Mouse (Mus musculus): ENCODE results near the gene Pkig. TPM values are rescaled to one million over a fixed set of nuclear protein-coding genes. Genes with fewer than 3 reads are reported as not detected.

Gene Pkig
- total RNA-seq, 2 experiments from 2014 or later, result 93.7 to 93.9 TPM

DNA sequence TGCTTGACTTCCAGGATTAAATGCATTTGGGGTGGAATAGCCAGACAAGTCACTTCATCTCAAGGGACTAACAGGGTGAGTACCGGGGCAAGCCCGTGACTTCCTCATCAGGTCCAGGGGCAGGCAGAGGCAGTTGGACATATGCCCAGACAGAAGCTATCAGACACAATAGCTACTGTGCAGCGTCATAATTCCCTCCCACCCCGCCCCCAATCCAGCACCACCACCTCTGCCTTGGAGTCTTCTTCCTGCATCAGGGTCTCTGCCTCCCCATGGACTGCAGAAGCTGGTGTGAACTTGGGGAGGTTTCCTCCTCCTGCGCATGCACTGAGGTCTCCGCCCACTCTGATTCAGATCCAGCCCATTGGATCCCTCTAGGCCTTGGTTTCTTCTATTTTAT lies 77.8 kb downstream of the Pkig start:
- no peak for TF ChIP-seq CTCF (conservative IDR thresholded peaks at IDR 0.05)
- Histone ChIP-seq H3K27ac (no peak overlapping the region), H3K4me3 (no peak overlapping the region)
- DNase-seq (ENCODE audit: low spot score in 2 of 2), result no peak

DNA sequence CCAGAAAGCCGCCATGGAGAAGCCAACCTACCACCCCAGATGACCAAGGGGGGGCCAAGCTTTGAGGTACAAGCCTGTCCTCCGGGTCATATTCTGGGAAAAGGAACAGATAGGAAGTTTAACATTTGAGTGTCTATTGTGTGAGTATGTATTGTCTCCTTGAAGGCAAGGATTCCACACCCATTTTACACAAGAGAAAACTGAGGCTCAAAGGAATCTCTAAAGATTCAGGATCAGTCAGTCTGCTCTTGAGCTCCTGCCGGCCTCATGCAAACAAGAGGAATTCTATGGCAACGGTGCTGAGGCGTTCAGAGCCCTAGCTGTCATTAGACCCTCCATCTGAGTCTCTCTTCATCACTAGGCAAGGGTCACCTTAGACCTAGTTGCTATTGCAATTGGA lies 84.5 kb downstream of the Pkig start:
- DNase-seq (ENCODE audit: low spot score in 2 of 2), result no peak
- Histone ChIP-seq H3K4me3 (no peak overlapping the region), H3K27ac (no peak overlapping the region)
- TF ChIP-seq CTCF (conservative IDR thresholded peaks at IDR 0.05), result no peak

DNA sequence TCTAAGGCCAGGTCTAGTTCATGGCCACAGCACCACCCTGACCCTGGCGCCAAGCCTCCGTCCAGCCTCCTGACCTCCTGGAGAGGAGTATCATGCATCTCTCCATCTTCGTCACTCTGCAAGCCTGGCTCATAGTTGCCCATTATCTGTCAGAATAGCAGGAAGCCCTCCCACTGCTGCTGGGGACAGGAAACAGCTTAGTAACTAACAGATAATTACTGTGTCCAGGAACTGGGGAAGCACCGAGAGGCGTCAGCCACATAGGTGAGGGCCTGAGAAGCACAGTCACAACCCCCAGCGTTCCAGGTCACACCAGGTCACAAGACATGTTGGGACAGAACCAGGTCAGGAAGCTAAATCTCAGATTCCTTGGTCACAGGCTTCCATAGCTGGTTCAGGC lies 85.2 kb downstream of the Pkig start:
- H3K4me3 ChIP-seq, result no peak overlapping the region
- no peak overlapping the region for H3K27ac ChIP-seq
- no peak for DNase-seq (ENCODE audit: low spot score in 2 of 2)
- no peak for TF ChIP-seq CTCF (conservative IDR thresholded peaks at IDR 0.05)

DNA sequence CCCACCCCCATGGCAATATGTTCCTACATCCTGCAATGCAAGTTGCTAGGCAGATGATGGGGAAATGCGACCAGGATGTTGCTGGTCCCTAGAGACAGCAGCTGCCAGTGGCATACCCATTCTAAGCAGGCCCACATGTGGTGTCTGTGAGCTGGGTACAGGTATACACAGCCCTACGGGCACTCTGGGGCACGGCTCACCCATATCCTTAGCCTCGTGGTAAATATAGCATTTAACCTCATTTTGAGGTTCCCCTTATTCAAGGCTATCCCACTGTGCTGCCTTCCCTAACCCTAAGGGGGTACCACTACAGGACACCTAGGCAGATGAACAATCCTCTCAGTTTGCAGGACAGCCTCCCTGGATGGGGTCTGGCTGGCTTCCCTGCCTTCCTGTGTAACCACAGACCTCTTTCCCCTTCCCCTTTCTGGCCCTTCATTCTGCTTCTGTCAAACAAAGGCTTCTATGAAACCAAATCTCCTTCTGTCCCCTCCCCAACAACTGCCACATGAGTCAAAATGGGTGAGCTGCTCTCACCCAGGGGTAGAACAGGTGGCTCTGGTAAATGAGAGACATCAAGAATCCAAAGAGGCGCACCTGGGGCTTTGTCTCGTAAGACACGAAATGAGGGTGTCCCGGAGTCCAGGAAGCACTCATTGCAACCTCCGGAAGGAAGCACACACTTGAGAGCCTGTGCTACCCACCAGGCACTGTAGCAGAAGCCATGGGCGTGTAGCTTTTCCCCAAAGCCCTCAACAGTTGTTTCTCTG lies 86.8 kb downstream of the Pkig start:
- TF ChIP-seq CTCF (conservative IDR thresholded peaks at IDR 0.05), result no peak
- H3K27ac ChIP-seq, result no peak overlapping the region
- no peak for DNase-seq (ENCODE audit: low spot score in 2 of 2)
- no peak overlapping the region for H3K4me3 ChIP-seq

DNA sequence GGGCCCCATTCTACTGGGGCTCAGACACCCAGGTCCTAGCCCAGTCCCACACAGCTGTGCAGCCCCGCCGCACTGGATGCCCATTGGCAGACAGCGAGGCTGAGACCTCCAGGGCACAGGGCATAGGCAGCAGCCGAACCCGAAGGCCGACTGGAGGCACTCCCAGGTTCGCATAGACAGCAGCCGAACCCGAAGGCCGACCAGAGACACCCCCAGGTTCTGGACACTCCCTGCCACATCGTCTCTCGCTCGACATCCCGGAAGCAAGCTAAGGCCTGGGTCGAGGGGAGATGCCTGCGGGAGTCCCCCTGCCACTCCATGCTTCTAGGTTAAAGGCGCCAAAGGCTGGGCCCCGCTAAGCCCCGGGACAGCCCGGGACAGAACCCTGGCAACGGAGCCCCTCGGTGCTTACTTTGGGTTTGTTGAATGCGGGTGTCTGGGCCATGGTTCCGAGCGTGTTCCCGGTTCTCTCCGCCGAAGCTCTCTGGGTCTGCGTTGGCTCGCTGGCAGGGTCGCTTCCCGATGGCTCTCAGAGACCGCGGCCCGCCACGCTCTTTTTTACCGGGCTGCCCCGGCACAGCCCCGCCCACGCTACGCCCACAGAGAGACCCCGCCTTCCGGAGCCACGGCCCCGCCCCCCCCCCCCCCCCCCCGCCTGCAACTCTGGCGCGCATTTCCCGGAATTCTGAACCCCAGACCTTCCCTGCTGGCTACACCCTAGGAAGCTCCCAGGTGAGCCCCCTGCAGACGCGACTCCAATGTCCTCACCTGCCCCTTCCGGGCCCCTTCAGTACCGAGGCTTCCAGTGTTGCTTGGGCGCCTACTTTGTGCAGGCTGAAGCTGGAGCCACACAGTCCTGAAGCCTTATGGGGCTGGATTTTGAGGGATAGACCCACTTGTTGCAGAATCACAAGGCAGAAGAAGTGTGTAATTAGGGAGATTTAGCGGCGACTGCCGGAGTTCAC lies 91.7 kb downstream of the Pkig start, which contains the start of gene Ada:
Gene Ada (minus strand): TSS at position 593 of the 965 bp plus-strand sequence.
- no peak for TF ChIP-seq CTCF (conservative IDR thresholded peaks at IDR 0.05)
- Histone ChIP-seq H3K4me3 (peak within 1 kb of the TSS; percentile 65), H3K27ac (no peak within 1 kb of the TSS)
- DNase-seq (ENCODE audit: low spot score in 2 of 2), result no peak

DNA sequence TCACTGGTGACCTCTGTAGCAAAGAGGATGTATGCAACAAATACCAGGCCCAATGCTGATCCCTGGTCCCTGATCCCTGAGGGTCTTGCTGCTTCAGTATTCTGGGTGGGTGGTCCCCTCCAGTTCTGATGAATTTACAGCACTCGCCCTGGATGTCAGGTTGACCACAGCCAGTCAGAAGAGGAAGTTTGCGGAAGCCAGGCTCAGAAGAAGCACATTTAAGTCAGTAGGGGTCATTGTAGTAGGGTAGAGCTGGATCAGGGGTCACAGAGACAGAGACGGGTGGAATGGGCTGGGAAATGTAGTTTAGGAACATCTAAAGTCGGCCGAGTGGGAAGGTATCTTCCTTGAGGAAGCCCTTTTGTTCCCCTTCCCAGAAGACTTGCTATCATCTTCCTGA lies 96.0 kb downstream of the Pkig start:
- Histone ChIP-seq H3K4me3 (no peak overlapping the region), H3K27ac (no peak overlapping the region)
- DNase-seq (ENCODE audit: low spot score in 2 of 2), result no peak
- TF ChIP-seq CTCF (conservative IDR thresholded peaks at IDR 0.05), result no peak

DNA sequence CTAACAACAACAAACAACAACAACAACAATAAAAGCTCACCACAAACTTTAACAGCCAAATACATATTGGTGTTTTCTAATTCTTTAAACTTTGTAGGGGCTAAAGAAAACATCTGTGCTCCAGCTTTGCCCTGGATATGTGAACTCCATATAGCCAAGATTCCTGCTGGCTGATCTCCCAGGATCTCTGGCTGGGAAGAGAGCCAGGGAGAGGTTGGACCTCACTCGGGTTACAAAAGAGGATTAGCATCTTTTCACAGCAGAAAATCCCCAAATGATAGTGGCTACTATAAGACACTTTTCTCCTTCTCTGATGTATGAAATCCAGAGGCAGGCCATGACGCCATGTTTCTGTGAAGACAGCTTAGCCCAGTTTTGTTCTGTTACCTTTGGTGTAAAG lies 98.5 kb downstream of the Pkig start:
- DNase-seq (ENCODE audit: low spot score in 2 of 2), result no peak

DNA sequence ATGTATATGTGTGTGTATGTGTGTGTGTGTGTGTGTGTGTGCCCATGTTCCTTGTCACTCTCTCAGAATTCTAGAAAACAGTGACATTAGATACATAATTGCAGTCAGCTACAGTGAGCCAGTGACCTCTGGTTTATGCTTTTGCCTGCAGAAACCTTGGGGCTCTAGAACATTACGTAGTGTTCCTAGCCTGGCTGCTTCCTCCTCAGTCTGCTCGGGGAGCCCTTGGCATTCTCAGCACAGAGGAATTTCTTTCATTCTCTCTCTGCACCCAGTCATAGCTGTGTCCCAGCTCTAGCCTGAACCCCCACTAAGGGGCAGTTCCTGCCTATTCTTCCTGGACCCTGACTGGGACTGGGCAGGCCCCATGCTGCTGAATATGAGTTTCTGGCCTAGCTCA lies 100.0 kb downstream of the Pkig start:
- Histone ChIP-seq H3K4me3 (no peak overlapping the region), H3K27ac (no peak overlapping the region)
- TF ChIP-seq CTCF (conservative IDR thresholded peaks at IDR 0.05), result no peak
- no peak for DNase-seq (ENCODE audit: low spot score in 2 of 2)

More for the DNA sequence above, 98.5 kb downstream of the Pkig start:
- Histone ChIP-seq H3K4me3 (no peak overlapping the region), H3K27ac (no peak overlapping the region)
- no peak for TF ChIP-seq CTCF (conservative IDR thresholded peaks at IDR 0.05)

DNA sequence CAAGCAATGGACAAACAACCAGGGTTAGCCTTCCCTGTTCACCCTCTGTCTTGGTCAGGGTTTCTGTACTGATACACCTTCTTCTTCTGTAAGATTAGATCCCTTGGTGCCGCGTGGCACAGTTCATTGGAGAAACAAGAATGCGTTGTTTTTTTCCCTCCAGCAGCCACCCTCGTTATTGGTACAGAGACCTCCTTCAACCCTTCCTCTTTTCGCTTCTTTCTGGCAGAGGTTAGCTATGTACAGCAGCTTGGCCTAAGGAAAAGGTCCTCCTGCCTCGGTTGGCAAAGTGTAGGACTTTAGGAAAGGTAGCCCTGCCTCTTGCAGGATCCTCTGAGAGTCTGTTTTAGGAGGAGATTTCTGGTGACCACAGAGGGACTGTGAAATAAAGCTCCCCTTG lies 102.4 kb downstream of the Pkig start:
- no peak overlapping the region for H3K27ac ChIP-seq
- H3K4me3 ChIP-seq, result no peak overlapping the region
- DNase-seq (ENCODE audit: low spot score in 2 of 2), result no peak
- TF ChIP-seq CTCF (conservative IDR thresholded peaks at IDR 0.05), result no peak

DNA sequence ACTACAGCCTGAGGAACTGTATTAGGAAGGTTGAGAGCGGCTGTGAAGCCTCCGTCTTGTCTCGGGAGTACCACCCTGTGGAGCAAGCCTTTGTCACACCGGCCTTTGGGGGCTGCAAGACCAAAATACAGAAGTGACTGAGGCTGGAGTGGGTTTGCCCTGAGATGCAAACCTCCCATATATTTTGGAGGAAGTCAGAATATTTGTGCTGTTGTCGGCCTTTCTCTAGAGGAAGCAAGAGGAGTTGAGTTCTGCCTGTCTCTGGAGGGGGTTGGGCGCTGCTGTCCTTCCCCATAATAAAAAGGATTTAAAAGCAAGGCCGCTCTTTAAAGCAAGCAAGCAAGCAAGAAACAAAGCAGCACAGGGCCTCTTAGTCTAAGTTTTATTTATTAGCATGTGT lies 103.2 kb downstream of the Pkig start:
- DNase-seq (ENCODE audit: low spot score in 2 of 2), result no peak
- Histone ChIP-seq H3K4me3 (no peak overlapping the region), H3K27ac (no peak overlapping the region)

DNA sequence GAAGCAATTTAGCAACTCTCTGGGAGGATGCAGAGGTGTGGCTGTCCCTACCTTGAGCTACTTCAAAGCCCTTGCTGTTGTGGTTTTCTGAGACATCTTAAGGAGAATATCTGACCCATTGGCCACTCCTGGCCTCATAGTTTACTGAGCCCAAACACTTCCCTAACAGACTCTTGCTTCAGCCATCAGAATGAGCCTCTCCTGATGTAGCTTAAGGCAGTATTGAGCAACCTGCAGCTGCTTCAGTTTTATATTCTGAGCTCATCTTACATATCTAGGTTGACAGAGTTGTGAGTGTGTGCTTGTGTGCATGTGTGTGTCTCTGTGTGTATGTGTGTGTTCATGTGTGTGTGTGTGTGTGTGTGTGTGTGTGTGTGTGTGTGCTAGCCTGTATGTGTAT lies 108.1 kb downstream of the Pkig start:
- no peak for DNase-seq (ENCODE audit: low spot score in 2 of 2)
- H3K27ac ChIP-seq, result no peak overlapping the region
- H3K4me3 ChIP-seq, result no peak overlapping the region
- TF ChIP-seq CTCF (conservative IDR thresholded peaks at IDR 0.05), result no peak

More for the DNA sequence above, 103.2 kb downstream of the Pkig start:
- no peak for TF ChIP-seq CTCF (conservative IDR thresholded peaks at IDR 0.05)

DNA sequence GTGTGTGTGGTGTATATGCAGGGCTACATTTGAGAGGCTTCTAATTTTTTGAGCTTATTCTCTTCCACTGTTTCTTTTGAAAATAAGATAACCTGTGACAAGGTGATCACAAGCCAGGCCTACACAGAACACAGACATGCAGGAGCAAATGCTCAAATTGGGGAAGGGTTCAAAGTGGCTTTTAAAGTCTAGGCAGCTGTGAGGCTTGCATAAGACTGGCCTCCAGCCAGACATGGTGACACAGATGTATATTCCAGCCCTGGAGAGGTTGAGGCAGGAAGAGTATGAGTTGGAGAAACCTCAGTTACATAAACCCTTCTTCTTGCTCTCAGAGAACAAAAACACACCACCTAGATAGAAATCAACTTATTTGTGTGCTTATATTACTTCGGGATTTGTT lies 108.7 kb downstream of the Pkig start:
- no peak overlapping the region for H3K4me3 ChIP-seq
- no peak overlapping the region for H3K27ac ChIP-seq
- TF ChIP-seq CTCF (conservative IDR thresholded peaks at IDR 0.05), result no peak
- no peak for DNase-seq (ENCODE audit: low spot score in 2 of 2)

DNA sequence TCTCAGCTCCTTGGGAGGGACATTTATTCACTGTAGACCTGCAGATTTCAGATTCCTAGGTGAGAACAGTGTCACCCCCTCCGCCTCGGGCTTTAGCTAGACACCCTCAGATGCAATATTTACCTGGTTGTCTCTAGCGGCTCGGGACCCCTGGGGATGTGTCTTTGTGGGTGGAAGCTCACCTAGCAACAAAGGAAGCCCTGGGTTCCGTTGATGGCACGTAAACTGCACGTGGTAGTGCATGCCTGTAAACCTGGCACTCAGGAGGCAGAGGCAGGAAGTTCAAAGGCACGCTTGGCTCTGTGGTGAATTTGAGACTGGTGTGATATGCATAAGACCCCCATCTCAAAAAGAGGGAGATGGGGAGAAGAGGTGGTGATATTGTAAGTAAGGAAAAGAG lies 112.5 kb downstream of the Pkig start:
- no peak overlapping the region for H3K27ac ChIP-seq
- TF ChIP-seq CTCF (conservative IDR thresholded peaks at IDR 0.05), result no peak
- H3K4me3 ChIP-seq, result no peak overlapping the region
- no peak for DNase-seq (ENCODE audit: low spot score in 2 of 2)

Other genes starting within 250 kb of the Pkig start
- 10 to 100 TPM; 17.1 to 17.2 TPM for gene Oser1, start 233.7 kb upstream of the Pkig start, total RNA-seq (2021)
- 10 to 100 TPM; 61.5 to 70.7 TPM for gene Gdap1l1, start 219.9 kb upstream of the Pkig start, total RNA-seq (2021)
- 10 to 100 TPM; 19.0 to 20.0 TPM for gene Fitm2, start 185.8 kb upstream of the Pkig start, total RNA-seq (2021)
- gene R3hdml, start 166.1 kb upstream of the Pkig start, total RNA-seq (2021), result not detected
- gene Hnf4a, start 151.6 kb upstream of the Pkig start, total RNA-seq (2021), result not detected
- 10 to 100 TPM; 49.0 to 50.4 TPM for gene Ttpal, start 56.1 kb upstream of the Pkig start, total RNA-seq (2021)
- 100 to 1,000 TPM; 198 to 204 TPM for gene Serinc3, start 13.3 kb upstream of the Pkig start, total RNA-seq (2021)
- gene Ada, start 91.9 kb downstream of the Pkig start, total RNA-seq (2021), result 1 to 10 TPM; 1.1 to 1.9 TPM
- not detected for gene Ccn5, start 162.5 kb downstream of the Pkig start, total RNA-seq (2021)
- gene Kcnk15, start 195.3 kb downstream of the Pkig start, total RNA-seq (2021), result not detected